Mouse (Mus musculus): ENCODE results near the gene Dtnb. TPM values are rescaled to one million over a fixed set of nuclear protein-coding genes. Genes with fewer than 3 reads are reported as not detected.
A peak's percentile ranks its signal among the peaks of the same experiment; 100 is the strongest.

Gene Dtnb
- polyA plus RNA-seq, 1 experiment from 2014 or later: 14.2 TPM

DNA sequence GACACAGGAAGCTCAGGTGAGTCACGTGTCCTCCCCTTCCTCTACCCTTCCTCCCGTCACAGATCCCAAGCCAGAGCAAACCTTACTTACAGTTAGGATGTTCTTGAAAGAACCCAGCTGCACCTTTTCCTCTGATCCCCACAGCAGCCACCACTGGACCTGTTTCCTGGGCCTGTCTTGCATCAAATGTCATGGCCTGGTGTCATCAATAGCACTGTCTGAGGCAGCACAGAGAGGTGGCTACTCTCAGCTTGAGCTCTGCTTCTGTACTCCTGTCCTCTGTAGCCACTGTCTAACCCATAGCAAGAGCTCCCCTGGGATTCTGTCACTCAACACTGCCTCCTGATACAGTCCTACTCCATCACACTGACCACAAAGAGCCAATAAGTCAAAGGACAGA lies 207.5 kb downstream of the Dtnb start:
- Histone ChIP-seq H3K27ac (ENCODE audit: low read length) (peak overlapping the region; percentile 23), H3K4me2 (ENCODE audit: low read depth, low read length) (no peak overlapping the region), H3K4me1 (ENCODE audit: control insufficient read depth, insufficient read depth, low read length) (peaks cover 29% of the 10 kb centered on the region), H3K9ac (ENCODE audit: low read length) (no peak overlapping the region), H3K36me3 (ENCODE audit: control insufficient read depth, insufficient read depth) (no peaks in the 10 kb centered on the region), H3K9me3 (replicated peaks; ENCODE audit: control insufficient read depth, low read length) (no peaks in the 10 kb centered on the region), H3K4me3 (ENCODE audit: low read length) (no peak overlapping the region), H3K27me3 (ENCODE audit: control insufficient read depth, insufficient read depth, low read length) (no peaks in the 10 kb centered on the region)
- ATAC-seq (replicated peaks; ENCODE audit: extremely low read depth, insufficient read depth, low FRiP score): no peak
- 68% methylated on average over 2 of the region's 2 CpGs for WGBS

DNA sequence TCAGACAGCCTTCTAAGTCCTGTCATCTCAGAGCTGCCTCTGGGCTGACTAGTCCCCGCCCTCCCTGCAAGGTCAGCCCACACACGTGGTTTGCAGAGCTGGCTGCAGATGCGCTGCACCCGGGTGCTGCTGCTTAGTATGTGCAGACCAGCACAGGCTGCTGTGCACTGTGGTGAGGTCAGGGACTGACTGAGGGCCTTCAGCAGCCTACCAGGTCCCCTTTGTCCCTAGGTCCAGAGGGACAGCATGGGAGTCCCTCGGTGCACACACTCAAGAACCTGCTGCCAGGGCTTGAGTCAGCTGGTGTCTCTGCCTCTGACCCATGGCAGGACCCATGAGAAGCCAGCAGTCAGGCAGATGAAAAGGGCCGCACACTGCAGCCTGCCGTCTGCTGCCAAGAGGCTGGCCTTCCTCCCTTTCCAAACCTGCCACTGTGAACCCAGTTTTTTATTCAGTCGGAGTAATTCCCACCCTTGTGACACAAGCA lies 208.3 kb downstream of the Dtnb start:
- peak overlapping the region; percentile 49 for H3K9ac ChIP-seq (ENCODE audit: low read length)
- H3K9me3 ChIP-seq (replicated peaks; ENCODE audit: control insufficient read depth, low read length): no peaks in the 10 kb centered on the region
- H3K36me3 ChIP-seq (ENCODE audit: control insufficient read depth, insufficient read depth): no peaks in the 10 kb centered on the region
- peak overlapping the region; percentile 98 for H3K27ac ChIP-seq (ENCODE audit: low read length)
- ATAC-seq (replicated peaks; ENCODE audit: extremely low read depth, insufficient read depth, low FRiP score): peak; percentile 61
- H3K4me2 ChIP-seq (ENCODE audit: low read depth, low read length): peak overlapping the region; percentile 43
- 5% methylated on average over 8 of the region's 8 CpGs for WGBS
- no peaks in the 10 kb centered on the region for H3K27me3 ChIP-seq (ENCODE audit: control insufficient read depth, insufficient read depth, low read length)
- peaks cover 37% of the 10 kb centered on the region for H3K4me1 ChIP-seq (ENCODE audit: control insufficient read depth, insufficient read depth, low read length)
- H3K4me3 ChIP-seq (ENCODE audit: low read length): no peak overlapping the region

DNA sequence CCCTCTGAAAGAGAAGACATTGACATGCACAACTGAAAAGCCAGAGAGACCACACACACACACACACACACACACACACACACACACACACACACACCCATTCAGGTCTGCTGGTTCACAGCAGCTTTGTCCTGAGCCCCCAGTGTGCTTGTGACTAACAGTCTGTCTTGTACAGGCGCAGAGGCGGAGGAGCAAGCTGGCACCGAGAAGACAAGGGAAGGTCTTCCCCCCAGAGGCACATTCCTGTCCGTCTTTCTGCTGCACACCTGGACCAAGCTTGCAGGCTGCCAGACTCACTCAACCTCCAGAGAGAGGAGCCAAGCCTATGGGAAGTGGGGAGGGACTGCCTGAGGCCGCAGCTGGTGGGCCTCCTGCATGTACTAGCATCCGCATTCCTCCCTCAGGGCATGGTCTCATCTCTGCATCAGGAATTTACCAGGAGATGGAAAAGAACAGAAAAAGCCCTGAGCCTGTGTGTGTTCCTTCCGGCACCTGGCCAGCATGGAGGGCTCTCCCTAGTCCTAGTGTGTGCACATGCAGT lies 208.8 kb downstream of the Dtnb start:
- H3K36me3 ChIP-seq (ENCODE audit: control insufficient read depth, insufficient read depth): no peaks in the 10 kb centered on the region
- 25% methylated on average over 7 of the region's 7 CpGs for WGBS
- H3K27ac ChIP-seq (ENCODE audit: low read length): peak overlapping the region; percentile 98
- H3K27me3 ChIP-seq (ENCODE audit: control insufficient read depth, insufficient read depth, low read length): no peaks in the 10 kb centered on the region
- peaks cover 37% of the 10 kb centered on the region for H3K4me1 ChIP-seq (ENCODE audit: control insufficient read depth, insufficient read depth, low read length)
- H3K4me3 ChIP-seq (ENCODE audit: low read length): 0 out of 2 replicates have a peak overlapping the region, but pooled peaks have one; percentile 0
- ATAC-seq (replicated peaks; ENCODE audit: extremely low read depth, insufficient read depth, low FRiP score): peak; percentile 70
- peak overlapping the region; percentile 46 for H3K9ac ChIP-seq (ENCODE audit: low read length)
- no peaks in the 10 kb centered on the region for H3K9me3 ChIP-seq (replicated peaks; ENCODE audit: control insufficient read depth, low read length)
- peak overlapping the region; percentile 43 for H3K4me2 ChIP-seq (ENCODE audit: low read depth, low read length)

DNA sequence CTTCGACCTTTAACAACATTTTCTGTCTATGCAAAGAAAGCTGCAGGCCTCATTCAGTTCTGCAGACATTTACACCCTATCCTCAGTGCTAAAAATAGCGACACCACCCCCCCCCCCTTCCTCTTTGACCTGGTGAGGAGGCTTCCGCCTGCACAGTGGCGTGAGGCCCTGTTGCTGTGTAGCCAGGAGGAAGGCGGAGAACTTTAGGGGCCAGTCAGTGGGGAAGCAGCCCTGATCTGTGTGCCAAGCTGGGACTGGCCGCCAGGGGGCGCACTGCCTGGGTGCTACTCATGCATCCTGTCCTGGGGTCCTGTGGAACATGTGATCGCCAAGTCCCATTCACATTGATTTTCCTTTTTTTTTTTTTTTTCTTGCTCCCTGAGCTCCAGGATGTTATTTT lies 209.3 kb downstream of the Dtnb start:
- Histone ChIP-seq H3K4me3 (ENCODE audit: low read length) (0 out of 2 replicates have a peak overlapping the region, but pooled peaks have one; percentile 0), H3K27me3 (ENCODE audit: control insufficient read depth, insufficient read depth, low read length) (no peaks in the 10 kb centered on the region), H3K4me2 (ENCODE audit: low read depth, low read length) (peak overlapping the region; percentile 43), H3K27ac (ENCODE audit: low read length) (peak overlapping the region; percentile 98), H3K9me3 (replicated peaks; ENCODE audit: control insufficient read depth, low read length) (no peaks in the 10 kb centered on the region), H3K4me1 (ENCODE audit: control insufficient read depth, insufficient read depth, low read length) (peaks cover 37% of the 10 kb centered on the region), H3K36me3 (ENCODE audit: control insufficient read depth, insufficient read depth) (no peaks in the 10 kb centered on the region), H3K9ac (ENCODE audit: low read length) (peak overlapping the region; percentile 37; the same call in 1 of the 2 replicates)
- peak; percentile 91 for ATAC-seq (replicated peaks; ENCODE audit: extremely low read depth, insufficient read depth, low FRiP score)
- WGBS: 1% methylated on average over 8 of the region's 8 CpGs

DNA sequence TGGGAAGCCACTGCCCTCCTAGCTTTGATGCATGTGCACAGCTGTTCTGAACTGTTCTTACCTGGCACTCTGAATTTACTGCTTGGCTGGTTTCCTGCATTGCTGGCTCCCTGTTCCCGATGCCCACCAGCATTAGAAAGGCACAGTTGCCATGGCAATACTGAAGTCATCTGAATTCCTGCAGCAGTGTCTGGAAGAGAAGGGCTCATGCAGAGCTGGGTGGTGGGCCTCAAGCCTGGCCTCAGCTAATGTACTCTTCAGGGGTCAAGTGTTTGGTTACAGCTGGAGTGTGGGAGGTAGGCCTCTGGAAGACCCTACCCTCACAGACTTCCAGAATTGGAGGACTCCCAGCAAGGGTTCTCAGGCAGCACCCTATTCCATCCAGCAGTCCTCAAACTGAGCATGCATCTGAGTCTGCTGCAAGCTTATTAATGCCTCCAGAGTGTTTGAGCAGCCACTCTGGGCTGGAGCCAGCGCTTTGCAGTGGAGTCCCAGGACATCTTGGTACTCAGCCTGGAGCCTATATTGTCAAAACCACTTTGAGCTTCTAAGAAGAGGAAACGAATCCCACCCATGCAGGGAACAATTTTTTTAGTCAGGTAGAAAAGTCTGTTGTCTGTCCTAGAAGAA lies 211.1 kb downstream of the Dtnb start:
- Histone ChIP-seq H3K36me3 (ENCODE audit: control insufficient read depth, insufficient read depth) (no peaks in the 10 kb centered on the region), H3K9me3 (replicated peaks; ENCODE audit: control insufficient read depth, low read length) (no peaks in the 10 kb centered on the region), H3K9ac (ENCODE audit: low read length) (no peak overlapping the region), H3K27ac (ENCODE audit: low read length) (no peak overlapping the region), H3K27me3 (ENCODE audit: control insufficient read depth, insufficient read depth, low read length) (no peaks in the 10 kb centered on the region), H3K4me2 (ENCODE audit: low read depth, low read length) (no peak overlapping the region), H3K4me1 (ENCODE audit: control insufficient read depth, insufficient read depth, low read length) (peaks cover 50% of the 10 kb centered on the region), H3K4me3 (ENCODE audit: low read length) (no peak overlapping the region)
- WGBS: 67% methylated on average over 3 of the region's 3 CpGs
- ATAC-seq (replicated peaks; ENCODE audit: extremely low read depth, insufficient read depth, low FRiP score): no peak

DNA sequence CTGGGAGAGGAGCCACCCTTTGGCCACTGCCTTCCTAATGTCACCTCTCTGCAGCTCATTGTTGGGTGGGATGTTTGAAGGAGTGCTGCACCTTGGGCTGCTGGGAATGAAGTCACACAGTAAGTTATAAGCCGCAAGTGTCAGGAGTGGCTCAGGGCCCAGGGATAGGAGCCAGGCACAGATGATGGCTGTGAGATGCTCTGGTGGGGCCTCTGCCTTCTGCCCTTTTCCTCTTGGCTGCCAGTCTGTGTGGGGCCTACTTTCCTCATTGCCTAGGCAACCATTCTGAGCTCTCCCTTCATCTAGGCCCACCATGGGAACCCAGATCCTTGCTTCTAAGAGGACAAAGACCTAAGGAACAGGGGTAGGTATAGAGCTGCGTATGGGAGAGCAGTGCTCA lies 212.1 kb downstream of the Dtnb start:
- no peaks in the 10 kb centered on the region for H3K36me3 ChIP-seq (ENCODE audit: control insufficient read depth, insufficient read depth)
- no peak for ATAC-seq (replicated peaks; ENCODE audit: extremely low read depth, insufficient read depth, low FRiP score)
- H3K4me2 ChIP-seq (ENCODE audit: low read depth, low read length): no peak overlapping the region
- H3K27me3 ChIP-seq (ENCODE audit: control insufficient read depth, insufficient read depth, low read length): no peaks in the 10 kb centered on the region
- H3K27ac ChIP-seq (ENCODE audit: low read length): no peak overlapping the region
- no peak overlapping the region for H3K4me3 ChIP-seq (ENCODE audit: low read length)
- 71% methylated on average over 2 of the region's 2 CpGs for WGBS
- no peaks in the 10 kb centered on the region for H3K9me3 ChIP-seq (replicated peaks; ENCODE audit: control insufficient read depth, low read length)
- peaks cover 50% of the 10 kb centered on the region for H3K4me1 ChIP-seq (ENCODE audit: control insufficient read depth, insufficient read depth, low read length)
- no peak overlapping the region for H3K9ac ChIP-seq (ENCODE audit: low read length)

DNA sequence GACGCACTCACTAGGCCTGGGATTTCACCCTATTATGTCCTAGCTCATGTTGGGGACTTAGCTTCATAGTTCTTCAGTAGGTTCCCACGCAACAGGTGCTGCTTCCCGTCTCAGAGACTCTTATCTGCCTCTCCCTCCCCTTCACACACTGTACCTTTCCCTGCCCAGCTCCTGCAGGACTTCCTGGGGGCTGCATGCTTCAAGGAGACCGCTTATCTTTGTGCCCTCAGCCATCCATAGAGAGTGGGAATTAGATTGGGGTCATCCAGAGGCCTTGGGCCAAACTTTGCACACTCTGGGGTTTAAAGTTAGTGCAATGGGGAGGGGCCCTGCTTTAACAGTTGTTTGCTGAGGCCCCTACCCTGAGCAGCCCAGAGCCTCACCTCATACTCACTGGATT lies 212.5 kb downstream of the Dtnb start:
- Histone ChIP-seq H3K4me3 (ENCODE audit: low read length) (no peak overlapping the region), H3K27ac (ENCODE audit: low read length) (no peak overlapping the region), H3K4me1 (ENCODE audit: control insufficient read depth, insufficient read depth, low read length) (peaks cover 48% of the 10 kb centered on the region), H3K27me3 (ENCODE audit: control insufficient read depth, insufficient read depth, low read length) (no peaks in the 10 kb centered on the region), H3K9me3 (replicated peaks; ENCODE audit: control insufficient read depth, low read length) (no peaks in the 10 kb centered on the region), H3K9ac (ENCODE audit: low read length) (no peak overlapping the region), H3K4me2 (ENCODE audit: low read depth, low read length) (no peak overlapping the region), H3K36me3 (ENCODE audit: control insufficient read depth, insufficient read depth) (no peaks in the 10 kb centered on the region)
- ATAC-seq (replicated peaks; ENCODE audit: extremely low read depth, insufficient read depth, low FRiP score): no peak
- WGBS: 62% methylated on average over 4 of the region's 4 CpGs

DNA sequence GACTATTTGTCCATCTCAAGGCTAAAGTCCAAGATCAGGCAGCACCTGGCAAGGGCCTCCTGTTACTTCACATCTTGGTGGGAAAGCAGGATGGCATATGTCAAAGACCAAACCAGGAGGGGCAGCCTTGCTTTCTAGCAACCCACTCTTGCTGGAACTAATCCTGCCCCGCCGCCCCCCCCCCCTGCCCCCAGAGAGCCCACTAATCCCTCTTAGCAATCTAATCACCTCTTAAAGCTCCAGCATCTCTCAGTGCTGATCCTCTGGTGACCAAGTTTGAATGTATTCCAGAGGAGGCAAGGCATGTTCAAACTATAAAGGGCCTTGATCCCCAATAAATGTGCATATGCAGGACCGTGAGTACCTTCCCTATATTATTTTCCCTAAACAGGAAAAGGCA lies 214.9 kb downstream of the Dtnb start:
- H3K4me3 ChIP-seq (ENCODE audit: low read length): no peak overlapping the region
- 39% methylated on average over 3 of the region's 3 CpGs for WGBS
- H3K27me3 ChIP-seq (ENCODE audit: control insufficient read depth, insufficient read depth, low read length): no peaks in the 10 kb centered on the region
- H3K27ac ChIP-seq (ENCODE audit: low read length): no peak overlapping the region
- peaks cover 28% of the 10 kb centered on the region for H3K4me1 ChIP-seq (ENCODE audit: control insufficient read depth, insufficient read depth, low read length)
- H3K36me3 ChIP-seq (ENCODE audit: control insufficient read depth, insufficient read depth): no peaks in the 10 kb centered on the region
- no peak for ATAC-seq (replicated peaks; ENCODE audit: extremely low read depth, insufficient read depth, low FRiP score)
- H3K4me2 ChIP-seq (ENCODE audit: low read depth, low read length): no peak overlapping the region
- H3K9me3 ChIP-seq (replicated peaks; ENCODE audit: control insufficient read depth, low read length): no peaks in the 10 kb centered on the region
- H3K9ac ChIP-seq (ENCODE audit: low read length): no peak overlapping the region

DNA sequence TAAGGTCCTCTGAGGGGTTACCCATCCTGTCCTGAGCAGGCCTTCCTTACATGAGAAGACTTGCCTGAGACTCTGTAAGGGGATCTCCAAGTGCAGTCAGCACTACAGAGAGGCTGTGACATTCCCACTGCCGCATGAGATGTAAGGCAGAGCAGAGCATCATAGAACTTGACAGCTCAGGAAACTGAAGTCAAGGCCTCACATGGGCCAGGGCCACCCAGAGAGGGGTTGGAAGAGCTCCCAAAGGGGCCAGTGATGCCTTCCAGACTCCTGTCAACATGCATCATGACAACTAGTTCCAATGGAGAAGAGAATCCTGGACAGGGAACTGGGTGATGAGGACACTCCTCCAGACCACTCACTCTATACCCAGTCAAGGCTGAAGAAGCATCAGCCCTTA lies 215.4 kb downstream of the Dtnb start:
- Histone ChIP-seq H3K27ac (ENCODE audit: low read length) (no peak overlapping the region), H3K4me3 (ENCODE audit: low read length) (no peak overlapping the region), H3K36me3 (ENCODE audit: control insufficient read depth, insufficient read depth) (no peaks in the 10 kb centered on the region), H3K9ac (ENCODE audit: low read length) (no peak overlapping the region), H3K9me3 (replicated peaks; ENCODE audit: control insufficient read depth, low read length) (no peaks in the 10 kb centered on the region), H3K4me1 (ENCODE audit: control insufficient read depth, insufficient read depth, low read length) (peaks cover 26% of the 10 kb centered on the region), H3K4me2 (ENCODE audit: low read depth, low read length) (no peak overlapping the region), H3K27me3 (ENCODE audit: control insufficient read depth, insufficient read depth, low read length) (no peaks in the 10 kb centered on the region)
- 23% methylated on average over 1 of the region's 1 CpGs for WGBS
- 0 out of 2 replicates have a peak, but pooled peaks have one; percentile 20 for ATAC-seq (replicated peaks; ENCODE audit: extremely low read depth, insufficient read depth, low FRiP score)
